Mouse (Mus musculus) left cerebral cortex, postnatal 14 days (tissue): Measurements from ENCODE around the gene Jtb. TPM values are rescaled to one million over a fixed set of nuclear protein-coding genes. Genes with fewer than 3 reads are reported as not detected.

Source experiments
- DNase-seq, 2 experiments: peaks; one replicate each; pipeline ENCODE4 v3.0.0; 2021 to 2022; ENCODE audit warnings: low spot score in 2 of 2, mixed read lengths in 1 of 2
- intact Hi-C: fragments of 180-260 bp; cut with DNase I; formaldehyde crosslinking; loops from one replicate; pipeline ENCODE4 v1.15.1; 2025
- total RNA-seq, 2 experiments: library from RNA; stranded (reverse); gene quantifications; 2 replicates each; pipeline ENCODE4 v1.2.3; 2021

Jtb gene
- total RNA-seq, 2 experiments from 2014 or later = 38.8 to 44.5 TPM

DNA sequence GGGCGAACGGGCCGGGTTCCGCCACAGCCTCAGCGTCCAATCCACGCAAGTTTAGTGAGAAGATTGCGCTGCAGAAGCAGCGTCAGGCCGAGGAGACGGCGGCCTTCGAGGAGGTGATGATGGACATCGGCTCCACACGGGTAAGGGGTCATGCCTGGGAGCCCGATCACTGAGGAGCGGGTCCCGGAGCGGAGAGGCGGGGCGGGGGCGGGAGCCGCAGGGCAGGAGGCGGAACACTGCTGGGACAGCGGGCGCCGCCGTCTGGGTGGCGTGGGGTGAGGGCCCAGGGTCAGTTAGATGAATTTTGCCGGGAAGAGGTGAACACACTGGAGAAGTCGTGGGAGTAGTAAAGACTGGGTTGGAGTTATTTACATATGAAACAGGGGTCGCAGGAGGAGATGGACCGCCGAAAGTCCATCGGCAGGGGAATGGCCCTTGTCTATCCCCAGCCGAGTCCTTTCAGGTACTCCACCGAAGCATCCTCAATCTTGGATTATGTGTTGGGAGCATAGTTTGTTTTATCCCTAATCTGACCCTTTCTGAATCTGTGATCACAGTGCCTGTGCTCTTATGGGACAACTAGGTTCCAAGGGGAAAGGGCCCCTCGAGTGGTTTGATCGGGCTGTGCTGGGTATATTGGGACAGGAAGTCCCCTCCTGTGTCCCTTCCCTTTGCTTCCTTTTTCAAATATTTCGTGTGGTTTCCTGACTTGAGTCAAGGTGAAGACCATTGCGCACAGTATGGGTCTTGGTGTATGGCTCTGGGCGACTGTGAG is 23.2 kb downstream of the Jtb start:
- intact Hi-C loops = no loop called here
- DNase-seq = no peak

DNA sequence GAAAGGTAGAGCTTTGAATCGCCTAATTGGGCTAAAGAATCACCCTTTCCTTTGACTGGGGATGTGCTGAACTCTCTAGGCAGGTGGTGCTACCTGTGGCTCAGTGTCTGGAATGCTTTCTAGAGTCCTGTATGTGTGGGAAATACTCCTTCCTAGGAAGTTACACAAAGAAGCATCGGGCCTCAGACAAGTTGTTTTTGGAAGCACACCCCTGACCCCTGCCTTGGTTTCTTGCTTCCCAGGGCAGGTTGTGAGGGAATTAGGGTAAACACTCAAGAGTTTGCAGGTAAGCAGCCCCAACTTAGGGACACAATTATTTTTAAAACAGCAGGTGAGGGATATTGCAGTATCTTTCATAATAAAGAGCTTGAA is 23.8 kb downstream of the Jtb start:
- DNase-seq = no peak
- intact Hi-C loops = no loop called here

DNA sequence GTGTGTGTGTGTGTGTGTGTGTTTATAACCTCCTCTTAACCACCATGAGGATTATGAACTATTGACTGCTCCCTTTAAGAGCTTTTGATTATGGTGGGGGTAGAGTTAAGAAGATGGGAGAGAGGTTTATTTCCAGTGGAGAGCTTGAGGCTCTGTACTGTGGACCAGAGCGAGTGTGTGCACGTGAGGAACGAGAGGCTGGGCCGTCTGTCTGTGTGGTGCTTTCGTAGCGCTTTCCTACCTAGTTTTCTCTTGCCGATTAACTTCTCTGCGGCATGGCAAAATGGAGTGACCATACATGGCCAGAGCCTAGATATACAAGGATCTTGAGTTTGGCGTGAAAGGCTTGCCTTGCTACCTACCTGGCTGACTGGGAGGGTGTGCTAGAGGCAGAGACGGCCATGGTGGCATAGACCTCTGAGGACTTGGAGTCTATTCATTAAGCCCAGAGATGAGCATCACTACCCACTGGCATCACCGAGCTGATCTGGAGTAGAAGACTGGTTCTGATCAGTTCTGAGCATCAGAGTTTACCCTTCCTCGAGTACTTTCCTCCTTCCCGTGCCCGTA is 24.5 kb downstream of the Jtb start:
- intact Hi-C loops = no loop called here
- DNase-seq = no peak

DNA sequence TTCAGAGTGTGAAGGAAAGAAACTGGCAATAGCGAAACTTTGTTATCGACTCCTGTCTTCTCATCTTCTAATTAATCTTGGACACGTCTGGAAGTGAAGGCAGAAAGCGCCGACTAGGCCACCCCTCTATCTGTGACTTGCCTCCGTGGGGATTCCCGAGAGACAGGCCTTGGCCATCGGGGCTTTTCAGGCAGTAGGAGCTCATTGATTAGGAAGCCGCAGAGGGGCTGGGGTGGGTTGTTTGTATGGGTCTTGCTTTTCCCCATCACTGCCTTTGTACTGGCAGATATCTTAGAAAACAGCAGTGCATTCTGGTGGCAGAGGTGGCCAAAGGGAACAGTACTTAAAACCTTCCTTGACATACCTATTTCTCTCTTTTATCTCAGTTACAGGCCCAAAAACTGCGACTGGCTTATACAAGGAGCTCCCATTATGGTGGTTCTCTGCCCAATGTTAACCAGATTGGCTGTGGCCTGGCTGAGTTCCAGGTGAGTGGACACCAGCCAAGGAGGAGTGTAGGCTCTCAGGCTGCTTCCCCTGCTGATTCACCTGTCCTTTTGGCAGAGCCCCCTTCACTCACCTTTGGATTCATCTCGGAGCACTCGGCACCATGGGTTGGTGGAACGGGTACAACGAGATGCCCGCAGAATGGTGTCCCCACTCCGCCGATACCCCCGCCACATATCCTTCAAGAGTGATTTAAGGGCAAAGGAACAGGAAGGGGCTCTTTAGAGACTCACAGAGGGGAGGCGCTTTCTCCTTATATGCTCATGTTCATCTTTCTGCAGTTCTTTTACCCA is 25.5 kb downstream of the Jtb start:
- intact Hi-C loops = no loop called here
- DNase-seq = no peak

DNA sequence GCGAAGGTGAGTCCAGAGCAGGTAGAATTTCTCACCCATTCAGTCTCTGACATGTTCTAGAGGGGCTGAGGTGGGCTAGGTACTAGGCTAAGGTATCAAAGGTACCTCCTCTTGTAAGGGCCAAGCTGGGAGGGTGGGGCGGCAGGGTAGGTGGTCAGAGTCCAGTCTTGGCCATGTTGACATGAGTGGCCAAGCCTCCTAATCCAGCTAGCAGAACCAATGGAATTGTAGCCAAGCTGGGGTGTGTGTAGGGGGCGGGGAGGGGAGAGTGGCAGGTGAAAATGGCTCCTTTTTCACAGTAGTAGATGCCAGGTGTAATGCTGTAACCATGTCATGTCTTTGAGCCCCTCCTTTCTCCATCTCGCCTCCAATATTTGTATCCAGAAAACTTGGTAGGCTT is 27.1 kb downstream of the Jtb start:
- intact Hi-C loops = no loop called here
- DNase-seq = no peak

DNA sequence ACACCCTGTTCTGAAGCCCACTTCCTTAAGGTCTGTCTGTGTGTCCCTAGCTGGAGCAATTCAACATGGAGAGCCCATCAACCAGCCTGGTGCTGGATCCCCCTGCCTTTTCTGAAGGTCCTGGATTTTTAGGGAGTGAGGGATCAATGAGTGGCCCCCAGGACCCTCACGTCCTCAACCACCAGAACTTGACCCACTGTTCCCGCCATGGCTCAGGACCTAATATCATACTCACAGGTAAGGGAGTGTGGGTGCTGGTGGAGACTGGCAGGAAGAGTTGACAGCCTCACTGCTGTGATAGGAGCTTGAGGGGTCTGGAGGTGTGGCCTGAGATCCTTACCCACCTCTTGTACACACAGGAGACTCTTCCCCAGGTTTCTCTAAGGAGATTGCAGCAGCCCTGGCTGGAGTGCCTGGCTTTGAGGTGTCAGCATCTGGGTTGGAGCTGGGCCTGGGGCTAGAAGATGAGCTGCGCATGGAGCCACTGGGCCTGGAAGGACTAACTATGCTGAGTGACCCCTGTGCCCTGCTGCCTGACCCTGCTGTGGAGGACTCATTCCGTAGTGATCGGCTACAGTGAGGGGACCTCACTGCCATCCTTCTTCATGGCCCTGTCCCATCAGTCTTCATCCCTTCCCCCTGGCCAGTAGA is 31.8 kb downstream of the Jtb start:
- no peak for DNase-seq
- intact Hi-C loops = no loop called here

DNA sequence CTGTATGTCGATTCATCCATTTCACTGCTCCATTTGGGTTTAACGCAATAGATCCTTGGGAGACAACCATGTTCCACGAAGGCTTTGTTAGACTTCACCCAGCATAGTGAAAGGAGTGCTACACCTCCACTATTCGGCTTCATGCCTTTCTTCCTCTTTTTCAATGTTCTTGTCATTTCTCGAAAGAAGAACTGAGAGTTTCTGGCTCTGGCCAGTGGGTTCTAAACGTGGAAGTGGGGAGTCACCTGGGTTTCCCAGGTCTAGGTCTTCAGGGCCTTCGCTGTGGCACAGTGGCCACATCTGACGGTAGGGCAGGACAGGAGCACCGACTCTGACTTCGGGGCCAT is 33.3 kb downstream of the Jtb start:
- intact Hi-C loops = loop anchor here (5.0 kb wide), 1 partner anchor 108 kb away; no protein-coding TSS in a partner anchor
- no peak for DNase-seq

DNA sequence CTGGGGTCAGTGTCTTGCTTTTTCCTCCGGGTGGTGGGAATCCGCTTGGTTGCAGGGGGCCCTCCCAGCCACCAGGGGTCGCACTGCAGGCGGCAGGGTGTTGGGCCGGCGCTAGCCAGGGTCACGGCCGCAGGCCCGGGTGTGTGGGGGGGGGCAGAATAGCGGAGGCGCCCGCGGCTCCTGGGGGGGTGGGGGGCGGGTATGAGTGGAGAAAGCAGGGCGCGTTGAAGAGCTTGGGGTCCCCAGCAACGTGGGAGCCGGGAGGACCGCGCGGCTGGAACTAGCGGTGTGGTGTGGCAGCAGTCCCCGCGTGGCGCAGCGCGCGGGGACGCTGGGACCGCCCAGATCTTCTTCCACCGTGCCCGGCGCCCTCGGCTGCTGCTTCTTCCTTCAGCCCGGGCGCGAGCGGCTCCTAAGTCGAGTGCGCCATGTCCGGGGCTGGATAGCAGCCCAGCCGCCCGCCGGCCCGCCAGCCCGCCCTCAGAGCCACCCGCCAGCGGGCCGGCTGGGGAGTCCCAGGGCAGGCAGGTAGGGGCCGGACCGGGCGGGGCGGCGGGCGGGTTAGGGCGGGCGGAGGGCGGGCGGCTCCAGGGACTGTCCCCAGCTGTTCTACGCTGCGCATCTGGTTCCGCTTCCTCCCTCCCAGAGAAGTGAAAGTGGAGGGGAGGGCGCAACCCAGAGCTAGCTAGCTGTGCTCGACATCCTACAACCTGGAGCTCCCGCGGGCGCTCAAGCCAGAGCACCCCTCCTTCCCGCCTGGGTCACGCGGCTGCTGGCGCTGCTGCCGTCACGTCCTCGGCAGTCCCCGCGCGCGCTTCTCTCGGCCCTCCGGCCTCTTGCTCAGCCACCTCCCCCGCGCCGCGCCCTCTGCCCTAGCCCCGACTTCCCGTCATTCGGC is 33.9 kb downstream of the Jtb start, which contains the start of gene Dennd4b:
Dennd4b (plus strand) TSS at position 152 of the 898 bp plus-strand sequence.
- intact Hi-C loops = loop anchor here (5.0 kb wide), 1 partner anchor 107 kb away; no protein-coding TSS in a partner anchor

DNA sequence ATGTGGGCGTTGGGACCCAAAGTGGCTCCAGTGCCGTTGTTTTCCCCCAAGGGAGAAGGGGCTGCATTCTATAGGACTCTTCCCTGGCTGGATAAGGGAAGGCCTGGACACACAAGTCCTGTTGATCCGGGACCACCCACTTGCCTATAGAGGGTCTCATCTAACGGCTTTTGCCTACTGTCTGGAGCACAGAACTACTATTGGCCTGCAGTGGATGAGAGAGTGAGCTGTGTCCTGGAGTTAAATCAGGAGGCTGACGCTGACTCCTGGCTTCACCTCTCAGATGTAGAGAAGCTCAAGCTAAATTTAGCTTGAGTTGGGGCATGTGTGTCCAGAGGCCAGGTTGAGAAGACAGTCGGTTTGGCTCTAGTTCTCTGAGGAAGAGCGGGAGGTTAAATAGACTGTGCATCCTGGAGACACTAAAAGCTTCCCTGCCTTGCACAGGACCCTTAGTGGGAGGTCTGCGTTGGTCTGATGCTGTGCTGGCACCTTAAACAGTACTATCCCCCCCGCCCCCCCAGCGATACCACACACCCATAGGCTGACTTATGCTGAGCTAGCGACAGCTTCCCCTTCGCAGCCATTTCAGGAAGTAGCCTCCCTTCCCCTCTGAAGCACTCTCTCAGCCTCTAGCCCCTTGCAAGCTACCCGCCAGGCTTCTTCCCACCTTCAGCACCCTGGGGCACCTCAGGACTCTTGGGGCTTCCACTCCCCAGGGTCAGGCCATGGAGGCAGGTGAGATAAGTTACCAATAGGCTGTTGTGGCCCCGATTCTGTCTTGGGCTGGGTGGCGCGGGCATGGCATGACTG is 34.7 kb downstream of the Jtb start:
- no peak for DNase-seq
- intact Hi-C loops = loop anchor here (5.0 kb wide), 1 partner anchor 106 kb away; no protein-coding TSS in a partner anchor

More for the DNA sequence above, 33.9 kb downstream of the Jtb start, which contains the start of gene Dennd4b:
- peak; percentile 83 to 87 for DNase-seq

DNA sequence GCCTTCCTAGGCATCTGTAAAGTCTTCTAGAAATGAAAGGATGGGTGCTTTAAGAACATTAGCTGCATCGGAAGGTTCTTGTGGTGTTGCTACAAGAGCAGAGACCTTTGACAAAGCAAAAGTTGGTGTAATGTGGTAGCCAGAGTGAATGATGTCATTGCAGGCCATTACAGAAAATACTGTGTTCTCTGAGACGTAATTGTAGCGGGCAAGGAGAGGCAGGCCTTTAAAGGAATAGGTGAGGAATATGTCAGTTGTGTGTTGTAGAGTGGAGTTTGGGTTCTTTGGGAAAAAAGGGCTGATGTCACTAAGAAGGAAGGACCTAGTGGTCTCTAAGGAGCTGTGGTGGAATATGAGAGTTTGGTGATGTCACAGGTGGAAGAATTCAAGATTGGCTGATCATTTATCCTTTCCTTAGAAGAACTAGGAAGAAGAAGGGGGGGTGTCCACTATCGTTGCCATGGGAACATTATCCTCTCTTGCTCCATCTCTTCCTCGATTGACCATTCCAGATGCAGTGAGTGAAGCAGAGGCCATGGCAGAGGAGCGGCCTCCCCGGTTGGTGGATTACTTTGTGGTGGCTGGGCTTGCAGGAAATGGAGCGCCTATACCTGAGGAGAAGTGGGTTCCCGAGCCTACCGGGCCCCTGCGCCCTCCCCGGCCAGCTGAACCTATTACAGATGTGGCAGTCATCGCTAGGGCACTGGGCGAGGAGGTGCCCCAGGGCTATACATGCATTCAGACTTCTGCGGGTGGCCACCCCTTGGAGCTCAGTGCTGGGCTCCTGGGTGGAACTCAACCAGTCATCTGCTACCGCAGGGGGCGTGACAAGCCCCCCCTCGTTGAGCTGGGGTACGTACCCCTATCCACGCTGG is 35.7 kb downstream of the Jtb start:
- no peak for DNase-seq
- intact Hi-C loops = loop anchor here (5.0 kb wide), 1 partner anchor 105 kb away; no protein-coding TSS in a partner anchor

DNA sequence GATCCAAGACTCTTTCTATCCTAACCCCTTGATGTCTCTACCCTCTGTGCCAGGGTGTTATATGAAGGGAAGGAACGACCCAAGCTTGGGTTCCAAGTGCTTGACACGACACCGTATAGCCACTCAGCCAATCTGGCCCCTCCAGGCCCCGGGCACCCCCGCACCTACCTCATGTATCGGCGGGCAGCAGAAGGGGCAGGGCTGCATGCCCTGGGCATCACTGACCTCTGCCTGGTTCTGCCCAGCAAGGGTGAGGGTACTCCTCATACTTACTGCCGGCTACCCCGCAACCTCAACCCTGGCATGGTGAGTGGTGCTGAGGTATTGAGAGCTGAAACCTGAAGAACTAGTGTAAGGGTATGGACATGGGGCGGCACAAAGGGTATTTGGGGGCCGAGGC is 36.8 kb downstream of the Jtb start:
- no peak for DNase-seq
- intact Hi-C loops = loop anchor here (2.0 to 5.0 kb wide), 2 partner anchors 43 to 104 kb away; no protein-coding TSS in a partner anchor

DNA sequence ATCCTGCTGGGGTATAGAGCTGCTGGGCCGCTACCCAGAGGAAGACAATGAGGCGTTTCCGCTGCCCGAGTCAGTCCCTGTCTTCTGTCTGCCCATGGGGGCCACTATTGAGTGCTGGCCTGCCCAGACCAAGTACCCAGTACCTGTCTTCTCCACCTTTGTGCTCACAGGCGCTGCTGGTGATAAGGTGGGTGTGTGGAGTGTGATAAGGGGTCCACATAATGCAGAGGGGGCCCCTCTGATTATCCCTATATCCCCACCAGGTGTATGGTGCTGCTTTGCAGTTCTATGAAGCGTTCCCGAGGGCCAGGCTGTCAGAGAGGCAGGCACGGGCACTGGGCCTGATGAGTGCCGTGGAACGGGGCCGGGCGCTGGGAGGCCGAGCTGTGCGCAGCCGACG is 37.6 kb downstream of the Jtb start:
- no peak for DNase-seq
- intact Hi-C loops = loop anchor here (2.0 to 5.0 kb wide), 2 partner anchors 44 to 103 kb away; no protein-coding TSS in a partner anchor

DNA sequence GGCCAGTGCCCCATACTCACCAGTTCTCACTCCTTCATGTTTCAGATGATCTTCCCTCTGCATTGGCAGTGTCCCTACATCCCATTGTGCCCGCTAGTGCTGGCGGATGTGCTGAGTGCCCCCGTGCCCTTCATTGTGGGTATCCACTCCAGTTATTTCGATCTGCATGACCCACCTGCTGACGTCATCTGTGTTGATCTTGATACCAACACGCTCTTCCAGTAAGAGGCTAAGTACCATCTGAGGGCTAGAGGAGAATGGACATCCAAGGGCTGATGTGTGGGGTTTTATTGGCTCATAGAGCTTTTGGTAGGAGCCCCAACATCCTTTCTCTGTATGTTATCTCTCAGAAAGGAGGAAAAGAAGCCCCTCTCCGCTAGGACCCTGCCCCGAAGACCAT is 39.4 kb downstream of the Jtb start:
- intact Hi-C loops = no loop called here
- DNase-seq = no peak

DNA sequence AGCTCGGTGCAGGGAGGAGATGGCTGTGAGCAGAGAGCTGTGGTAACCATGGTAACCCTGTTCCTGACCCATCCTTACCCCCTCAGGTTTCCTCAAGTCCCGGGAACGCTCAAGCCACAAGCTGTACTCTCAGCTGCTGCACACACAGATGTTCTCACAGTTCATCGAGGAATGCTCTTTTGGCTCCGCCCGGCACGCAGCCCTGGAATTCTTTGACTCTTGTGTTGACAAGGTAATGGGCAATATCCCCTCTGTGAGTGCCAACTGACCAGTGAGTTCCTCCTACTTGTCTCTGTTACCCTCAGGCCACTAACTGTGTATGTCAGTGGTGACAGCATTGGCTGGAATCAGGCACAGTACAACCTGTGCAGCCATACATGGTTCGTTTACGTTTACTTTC is 40.8 kb downstream of the Jtb start:
- intact Hi-C loops = no loop called here
- DNase-seq = no peak

DNA sequence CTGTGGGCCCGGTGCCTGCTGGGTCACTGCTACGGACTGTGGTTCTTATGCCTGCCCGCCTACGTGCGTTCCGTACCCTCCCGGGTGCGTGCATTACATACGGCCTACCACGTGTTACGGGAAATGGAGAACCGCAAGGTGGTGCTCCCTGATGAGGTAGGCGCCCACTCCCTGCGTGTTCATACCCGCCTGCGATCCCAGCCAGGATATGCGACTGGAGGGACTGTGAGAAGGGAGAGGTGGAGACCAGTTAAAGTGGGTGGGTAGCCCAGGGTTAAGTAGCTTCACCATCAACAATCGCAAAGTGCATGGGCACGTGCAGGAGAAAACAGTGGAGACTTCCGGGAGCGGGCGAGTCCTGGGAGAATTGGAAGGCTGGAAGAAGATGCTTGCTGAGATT is 42.5 kb downstream of the Jtb start:
- intact Hi-C loops = no loop called here
- no peak for DNase-seq

DNA sequence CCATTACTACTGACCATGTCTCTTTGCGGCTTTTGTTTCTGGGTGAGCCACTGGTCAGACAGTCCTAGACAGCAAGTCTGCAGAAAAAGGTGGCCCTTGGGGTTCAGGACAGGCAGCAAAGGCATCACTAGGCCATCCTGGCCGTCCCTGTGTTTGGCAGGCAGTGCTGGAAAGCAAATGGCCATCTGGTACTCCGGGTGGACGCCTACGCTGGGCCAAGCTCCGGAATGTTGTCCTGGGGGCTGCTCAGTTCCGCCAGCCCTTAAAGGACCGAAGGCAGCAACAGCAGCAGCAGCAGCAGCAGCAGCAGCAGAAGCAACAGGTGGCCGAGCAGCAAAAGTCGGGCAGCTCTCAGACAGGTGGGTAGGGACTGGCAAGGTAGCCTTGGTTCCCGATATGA is 43.9 kb downstream of the Jtb start:
- no peak for DNase-seq

DNA sequence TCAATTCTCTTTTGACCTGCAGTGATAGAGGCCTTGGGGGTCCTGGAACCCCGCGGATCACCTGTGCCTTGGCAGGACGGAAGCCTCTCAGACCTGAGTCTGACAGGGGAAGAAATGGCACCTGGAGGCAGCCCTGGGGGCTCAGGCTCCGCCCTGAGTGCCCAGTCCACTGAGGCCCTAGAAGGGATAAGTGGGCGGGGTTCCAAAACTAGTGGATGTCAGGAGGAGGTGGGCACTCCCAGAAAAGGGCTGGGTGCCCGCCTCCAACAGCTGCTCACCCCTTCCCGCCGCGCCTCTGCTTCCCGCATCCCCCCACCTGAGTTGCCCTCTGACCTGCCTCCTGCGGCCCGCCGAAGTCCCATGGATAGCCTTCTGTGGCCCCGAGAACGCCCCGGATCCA is 45.5 kb downstream of the Jtb start:
- DNase-seq = no peak
- intact Hi-C loops = no loop called here

More for the DNA sequence above, 43.9 kb downstream of the Jtb start:
- intact Hi-C loops = no loop called here
